Mouse (Mus musculus): Measurements from ENCODE around the gene Vmn1r148.
"Not testable (repeated sequence)": the region's sequence is repeated elsewhere in the genome, so short reads cannot be mapped to it uniquely, and the experiment has no call there.

Gene Vmn1r148

GRCm38 (mm10) chr7:22413283-22413682 is at the start of gene Vmn1r148:
Vmn1r148 (plus strand) TSS chr7:22413583.
- in situ Hi-C loops (cut with MseI, MboI) = not testable (repeated sequence)

- in situ Hi-C loops (cut with MseI, MboI) = not testable (repeated sequence)
Observed at GRCm38 (mm10) chr7:22370939-22371338, 42.4 kb upstream of the Vmn1r148 start, which contains the start of gene Gm8660. Gm8660 (minus strand) TSS chr7:22371039.

GRCm38 (mm10) chr7:22438129-22438528 is 24.7 kb downstream of the Vmn1r148 start, which contains the start of gene Vmn1r149:
Vmn1r149 (minus strand) TSS chr7:22438229.
- in situ Hi-C loops (cut with MseI, MboI) = not testable (repeated sequence)

GRCm38 (mm10) chr7:22463975-22464374 is 50.6 kb downstream of the Vmn1r148 start, which contains the start of gene Gm10665:
Gm10665 (minus strand) TSS chr7:22464075.
- in situ Hi-C loops (cut with MseI, MboI) = not testable (repeated sequence)
